Mouse (Mus musculus): ENCODE results near the gene Rab6a. TPM values are rescaled to one million over a fixed set of nuclear protein-coding genes. Genes with fewer than 3 reads are reported as not detected.

Rab6a gene
- 34.3 and 34.8 TPM in 2 replicates for polyA plus RNA-seq (2012; ENCODE audit: low replicate concordance)

GRCm38 (mm10) chr7:100607214-100608129, at the start of gene Rab6a:
TSS of gene Rab6a (plus strand) at chr7:100607410.

DNA sequence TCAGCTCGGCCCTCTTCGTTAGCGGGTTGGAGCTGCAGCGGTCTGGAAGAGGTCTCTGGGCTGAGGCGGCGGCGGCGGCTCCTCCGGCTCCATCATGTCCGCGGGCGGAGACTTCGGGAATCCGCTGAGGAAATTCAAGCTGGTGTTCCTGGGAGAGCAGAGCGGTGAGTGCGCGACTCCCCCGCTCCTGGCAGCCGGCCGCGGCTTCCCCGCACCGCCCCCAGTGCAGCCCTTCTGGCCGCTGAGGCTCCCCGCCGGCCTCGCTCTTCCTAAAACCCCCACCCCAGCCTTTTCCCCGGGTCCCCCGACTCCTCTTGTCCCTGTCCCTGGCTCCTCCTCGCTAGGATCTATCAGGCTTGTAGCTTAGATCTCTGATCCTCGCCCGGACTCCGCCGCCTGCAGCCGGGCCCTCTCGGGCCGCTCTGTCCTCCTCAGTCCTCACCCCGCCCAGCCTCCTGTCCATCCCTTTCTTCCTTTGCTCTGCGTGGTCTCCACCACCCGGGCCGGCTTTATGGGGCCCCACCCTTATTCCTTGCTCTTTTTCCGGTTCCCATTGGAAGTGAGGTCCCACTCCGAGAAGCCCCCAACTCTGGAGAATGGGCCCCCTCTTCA, 1.0 kb downstream of the Rab6a start, which contains the start of gene Mrpl48:
TSS of gene Mrpl48 (minus strand) at position 172 of the 612 bp plus-strand sequence.

GRCm38 (mm10) chr7:100662231-100662630, 55.0 kb downstream of the Rab6a start, which contains the start of gene Plekhb1:
TSS of gene Plekhb1 (minus strand) at chr7:100662414.

Other genes with a start within 250 kb of the Rab6a start
- gene C2cd3, start 235.2 kb upstream of the Rab6a start, polyA plus RNA-seq (2012; ENCODE audit: low replicate concordance): 33.4 and 41.3 TPM in 2 replicates
- 20.3 and 37.1 TPM in 2 replicates for gene Ppme1, start 235.1 kb upstream of the Rab6a start, polyA plus RNA-seq (2012; ENCODE audit: low replicate concordance)
- gene Ucp3, start 134.4 kb upstream of the Rab6a start, polyA plus RNA-seq (2012; ENCODE audit: low replicate concordance): 0.14 and 0.38 TPM in 2 replicates
- 668 and 693 TPM in 2 replicates for gene Ucp2, start 114.1 kb upstream of the Rab6a start, polyA plus RNA-seq (2012; ENCODE audit: low replicate concordance)
- 0.76 TPM in 1 of 2 replicates, not detected in the other for gene Dnajb13, start 92.5 kb upstream of the Rab6a start, polyA plus RNA-seq (2012; ENCODE audit: low replicate concordance)
- gene Coa4, start 70.3 kb upstream of the Rab6a start, polyA plus RNA-seq (2012; ENCODE audit: low replicate concordance): 4.2 and 6.8 TPM in 2 replicates
- gene Mrpl48, start 891 bp downstream of the Rab6a start, polyA plus RNA-seq (2012; ENCODE audit: low replicate concordance): 0.89 and 1.2 TPM in 2 replicates
- gene Plekhb1, start 55.0 kb downstream of the Rab6a start, polyA plus RNA-seq (2012; ENCODE audit: low replicate concordance): not detected in 2 replicates
- gene Fam168a, start 99.2 kb downstream of the Rab6a start, polyA plus RNA-seq (2012; ENCODE audit: low replicate concordance): 22.7 and 58.3 TPM in 2 replicates

Measured in leukemia stem cell, adult 10-12 weeks (primary cell).